Mouse (Mus musculus): Measurements from ENCODE around the gene Cap1. TPM values are rescaled to one million over a fixed set of nuclear protein-coding genes. Genes with fewer than 3 reads are reported as not detected.

Gene Cap1
- 122 and 132 TPM in 2 replicates for total RNA-seq (2014; fragmentation: Nextera tagmentation)
- 132 and 157 TPM in 2 replicates for total RNA-seq (2017)

DNA sequence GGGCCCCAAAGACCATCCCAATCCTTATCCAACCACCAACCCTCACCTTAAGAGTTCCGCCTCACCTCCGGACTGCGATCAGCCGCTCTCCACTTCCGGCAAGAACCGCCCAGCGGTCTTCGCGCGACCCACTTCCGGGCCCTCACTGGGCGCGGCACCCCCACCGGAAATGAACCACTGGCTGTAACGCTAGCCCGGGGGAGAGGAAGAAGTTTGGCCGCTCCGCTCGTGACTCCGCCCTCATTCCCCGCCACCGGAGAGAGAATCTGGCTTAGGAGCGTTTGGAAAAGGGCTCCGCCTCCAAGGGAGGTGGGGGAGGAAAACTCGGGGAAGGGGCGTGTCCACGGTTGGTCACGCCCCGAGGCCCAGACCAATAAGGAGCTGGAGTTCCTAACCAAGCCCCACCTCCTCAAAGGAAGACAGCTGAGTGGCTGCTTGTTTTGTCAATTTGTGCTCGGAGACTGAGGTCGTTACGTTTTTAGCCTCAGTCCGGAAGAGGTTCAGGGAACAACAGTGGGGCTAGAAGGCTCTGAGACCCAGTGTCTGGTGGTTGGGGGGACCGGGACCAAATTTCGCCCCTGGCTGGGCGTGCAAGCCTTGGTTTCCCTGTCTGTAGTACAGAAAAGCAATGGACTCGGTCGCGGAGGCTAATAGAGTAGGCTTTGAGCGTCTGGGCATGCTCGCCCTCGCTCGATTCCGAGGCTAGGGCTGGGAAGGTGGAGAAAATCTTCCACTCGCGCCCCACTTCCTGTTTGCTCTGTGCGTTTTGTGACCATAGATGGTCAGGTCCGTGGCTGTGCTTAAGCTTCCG is at the start of gene Cap1:
TSS of gene Cap1 (minus strand) at position 289 of the 811 bp plus-strand sequence.
- peak; percentile 73 for ATAC-seq (replicated peaks; ENCODE audit: poor library complexity, severe bottlenecking)

DNA sequence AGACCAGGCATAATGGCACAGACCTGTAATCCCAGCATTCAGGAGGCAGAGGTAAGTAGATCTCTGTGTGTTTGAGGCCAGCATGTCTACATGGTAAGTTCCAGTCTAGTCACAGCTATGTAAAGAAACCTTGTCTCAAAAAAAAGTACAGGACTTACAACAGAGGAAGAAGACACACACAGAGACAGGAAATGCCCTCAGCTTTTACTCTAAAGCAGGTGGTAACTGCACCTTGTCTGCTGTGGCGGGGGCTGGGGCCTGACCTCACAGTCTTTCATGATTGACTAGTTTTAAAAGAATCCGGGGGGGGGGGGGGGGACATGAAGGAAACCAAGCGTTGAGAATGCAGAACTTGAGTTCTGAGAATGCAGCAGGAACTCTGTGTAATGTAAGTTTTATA is 48.0 kb upstream of the Cap1 start:
- ATAC-seq (replicated peaks; ENCODE audit: poor library complexity, severe bottlenecking) = peak; percentile 56

DNA sequence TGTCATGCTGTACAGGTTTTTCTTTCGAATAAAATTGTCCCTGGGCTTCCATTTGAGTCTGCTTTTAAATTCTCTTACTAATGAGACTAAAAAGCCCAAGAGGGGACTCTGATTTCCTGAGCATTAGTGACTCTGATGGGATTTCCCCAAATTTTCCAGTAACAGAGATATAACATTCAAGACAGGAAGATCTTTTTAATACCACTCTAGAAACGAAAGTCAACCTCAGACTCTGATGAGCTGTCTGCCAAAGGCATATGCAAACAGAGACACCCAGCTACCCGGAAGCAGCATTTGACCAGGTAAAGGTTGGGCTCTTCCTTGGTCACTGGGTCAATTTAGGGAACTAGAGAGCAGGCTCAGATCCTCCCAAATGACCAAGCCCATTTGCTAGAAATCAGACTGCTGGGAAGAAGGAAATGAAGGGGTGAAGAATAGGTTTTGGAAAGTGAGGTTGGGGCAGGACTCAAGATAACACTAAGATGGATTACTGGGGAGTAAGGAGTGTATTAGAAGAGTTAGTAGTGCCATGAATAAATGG is 47.3 kb upstream of the Cap1 start:
- no peak for ATAC-seq (replicated peaks; ENCODE audit: poor library complexity, severe bottlenecking)

DNA sequence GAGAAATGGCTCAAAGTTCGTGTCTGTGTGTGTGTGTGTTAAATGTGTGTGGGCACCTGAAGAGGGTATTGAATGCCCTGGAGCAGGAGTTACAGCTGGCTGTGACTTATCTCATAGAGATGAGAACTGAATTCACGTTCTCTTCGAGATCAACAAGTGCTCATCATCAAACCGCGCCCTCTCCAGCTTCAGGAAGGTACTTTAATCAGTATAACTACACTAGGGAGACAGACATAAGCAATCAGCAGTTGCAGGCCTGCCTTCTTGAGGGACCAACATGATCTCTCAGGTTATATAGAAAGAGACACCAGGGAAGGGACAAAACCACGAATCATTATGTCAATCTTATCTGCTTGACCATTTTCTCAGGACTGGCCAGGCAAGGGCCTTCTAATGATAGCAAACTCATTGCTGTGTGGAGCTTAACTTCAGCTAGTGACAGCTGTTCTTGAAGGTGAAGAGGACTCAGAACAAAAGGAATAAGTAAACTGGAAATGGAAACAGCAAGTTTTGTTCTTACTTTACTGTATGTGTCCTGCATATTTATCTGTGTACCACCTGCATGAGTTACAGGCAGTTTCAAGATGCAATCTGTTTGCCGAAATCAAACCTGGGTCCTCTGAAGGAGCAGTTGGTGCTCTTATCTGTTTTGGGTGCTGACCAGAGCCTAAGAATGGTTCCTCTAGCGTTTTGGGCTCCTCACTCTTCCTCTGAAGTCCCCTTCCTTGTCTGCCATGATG is 46.6 kb upstream of the Cap1 start:
- ATAC-seq (replicated peaks; ENCODE audit: poor library complexity, severe bottlenecking) = no peak

DNA sequence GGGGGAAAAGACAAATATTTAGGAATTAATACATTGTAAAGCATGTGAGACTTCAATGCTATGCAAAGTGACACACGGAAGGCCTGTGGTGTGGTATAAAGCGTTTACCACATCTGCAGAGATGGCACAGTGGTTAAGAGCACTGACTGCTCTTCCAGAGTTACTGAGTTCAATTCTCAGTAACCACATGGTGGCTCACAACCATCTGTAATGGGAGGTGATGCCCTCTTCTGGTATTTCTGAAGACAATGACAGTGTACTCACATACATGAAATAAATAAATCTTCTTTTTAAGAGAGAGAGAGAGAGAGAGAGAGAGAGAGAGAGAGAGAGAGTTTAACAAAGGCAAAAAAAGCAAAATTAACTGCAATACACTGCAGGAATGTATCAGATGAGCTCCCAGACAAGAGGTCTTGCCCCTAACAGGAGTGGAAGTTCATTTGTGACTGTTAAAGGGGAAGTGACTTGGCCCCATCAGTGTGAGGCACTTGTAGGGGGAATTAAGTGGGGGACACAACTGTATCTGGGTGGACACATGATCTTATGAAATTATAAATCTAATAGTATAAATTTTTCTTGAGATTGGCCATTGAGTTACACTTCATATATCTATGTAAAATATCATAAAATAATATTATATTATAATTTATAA is 45.2 kb upstream of the Cap1 start:
- ATAC-seq (replicated peaks; ENCODE audit: poor library complexity, severe bottlenecking) = peak; percentile 66

DNA sequence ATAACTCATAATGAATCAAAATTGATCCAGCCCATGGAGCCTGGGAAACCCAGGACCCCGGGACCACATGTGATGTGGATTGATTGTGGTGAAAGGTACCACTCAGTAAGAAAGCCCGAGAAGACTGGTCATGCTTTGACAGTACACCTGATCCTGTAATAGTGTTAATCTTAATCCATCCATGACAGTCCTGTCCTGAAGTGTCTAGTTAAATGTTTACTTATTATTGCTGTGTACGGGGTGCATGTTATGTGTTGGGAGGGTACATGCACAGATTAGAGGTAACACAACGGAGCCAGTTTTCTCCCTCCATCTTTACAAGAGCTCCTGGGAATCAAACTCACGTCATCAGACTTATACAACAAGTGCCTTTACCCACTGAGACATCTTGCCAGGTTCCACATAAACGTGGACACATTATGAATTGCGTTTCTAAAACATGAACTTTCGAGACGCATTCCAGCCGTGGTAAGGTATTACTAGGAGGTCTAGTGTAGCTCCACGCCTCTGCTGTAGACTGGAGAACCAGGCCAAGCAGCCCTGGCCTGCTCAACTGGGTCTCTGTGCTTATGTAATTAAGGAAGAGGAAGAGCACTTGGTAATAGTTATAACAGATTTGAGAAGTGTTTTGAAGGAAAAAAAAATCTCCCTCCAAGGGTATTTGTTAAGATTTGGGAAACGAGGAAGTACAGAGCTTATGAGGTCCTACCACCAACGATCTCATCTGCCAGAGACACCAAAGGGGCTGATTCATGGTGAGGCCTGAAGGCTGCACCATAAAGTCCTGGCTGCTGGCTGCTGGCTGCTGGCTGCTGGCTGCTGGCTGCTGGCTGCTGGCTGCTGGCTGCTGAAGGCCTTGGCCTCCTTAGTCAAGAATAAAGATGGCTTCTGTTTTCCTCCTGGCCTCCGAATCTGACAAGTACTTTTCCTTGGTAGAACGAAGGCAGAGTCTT is 37.8 kb upstream of the Cap1 start:
- ATAC-seq (replicated peaks; ENCODE audit: poor library complexity, severe bottlenecking) = peak; percentile 79

DNA sequence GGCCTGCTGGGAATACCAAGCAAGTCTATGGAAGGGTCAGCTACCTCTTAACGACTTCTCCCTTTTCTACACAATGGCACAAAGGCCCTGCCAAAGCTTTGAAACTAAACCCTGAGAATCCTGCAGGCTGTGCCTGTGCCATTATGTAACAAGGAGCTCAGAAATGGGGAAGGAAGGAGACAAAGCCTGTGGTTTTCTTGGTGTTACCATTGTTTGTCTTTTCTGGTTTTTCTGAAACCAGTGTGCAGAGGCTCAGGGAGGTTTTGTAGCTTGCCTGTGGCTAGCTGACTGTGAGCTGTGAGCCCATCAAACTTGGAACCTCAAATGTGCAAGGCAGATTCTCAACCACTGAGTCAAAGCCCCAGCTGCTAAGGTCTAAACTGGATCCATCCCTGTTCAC is 37.0 kb upstream of the Cap1 start:
- ATAC-seq (replicated peaks; ENCODE audit: poor library complexity, severe bottlenecking) = peak; percentile 85

DNA sequence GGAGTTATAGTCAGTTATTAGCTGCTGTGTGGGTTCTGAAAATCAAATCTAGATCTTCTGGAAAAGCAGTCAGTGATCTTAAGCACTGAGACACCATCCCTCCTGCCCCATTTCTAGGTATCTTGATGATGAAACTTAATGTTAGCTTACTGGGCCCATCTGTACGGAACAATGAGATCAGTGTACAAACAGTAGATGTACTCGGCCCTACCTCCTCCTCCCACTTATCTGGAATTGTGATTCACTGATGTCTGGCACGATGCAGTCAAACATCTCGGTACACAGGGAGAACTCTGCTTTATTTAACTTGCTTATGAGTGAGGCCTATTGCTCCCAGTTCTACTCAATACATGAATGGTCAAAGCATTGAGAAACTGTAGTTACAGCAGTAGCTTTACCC is 30.1 kb upstream of the Cap1 start:
- no peak for ATAC-seq (replicated peaks; ENCODE audit: poor library complexity, severe bottlenecking)

DNA sequence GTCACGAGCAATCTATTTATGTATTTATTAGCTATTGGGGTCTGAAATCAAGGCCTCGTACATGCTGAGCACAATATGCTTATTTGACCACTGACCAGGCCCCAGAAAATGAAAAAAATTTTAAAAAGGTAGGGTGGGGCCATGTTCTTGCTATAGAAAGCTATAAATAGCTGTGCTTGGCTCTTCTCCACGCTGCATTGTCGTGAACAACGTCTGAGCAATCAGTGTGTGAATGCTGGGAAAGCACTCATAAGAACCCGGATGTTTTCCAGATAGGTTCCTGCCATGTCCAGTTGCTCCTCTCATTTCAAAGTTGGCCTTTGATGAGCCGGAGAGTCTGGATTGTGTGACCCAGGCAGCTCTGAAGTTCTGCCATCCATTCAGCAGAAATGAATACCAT is 28.3 kb upstream of the Cap1 start:
- no peak for ATAC-seq (replicated peaks; ENCODE audit: poor library complexity, severe bottlenecking)

DNA sequence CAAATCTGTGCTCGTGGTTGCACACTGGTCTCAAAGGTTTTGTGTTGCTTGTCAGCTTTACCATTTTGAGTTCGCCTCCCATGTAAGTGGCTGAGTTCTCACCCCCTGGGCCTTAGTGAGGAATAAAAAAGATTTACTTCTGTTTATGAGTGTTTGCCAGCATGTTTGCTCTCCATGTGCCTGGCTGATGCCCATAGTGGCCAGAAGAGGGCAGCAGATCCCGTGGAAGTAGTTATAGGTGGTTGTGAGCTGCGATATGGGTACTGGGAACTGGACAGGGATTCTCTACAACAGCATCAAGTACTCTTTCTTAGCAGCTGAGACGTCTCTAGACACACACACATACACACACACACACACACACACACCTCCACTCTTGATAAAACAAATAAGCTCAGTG is 26.8 kb upstream of the Cap1 start:
- no peak; the same call in 1 of the 2 replicates for ATAC-seq (replicated peaks; ENCODE audit: poor library complexity, severe bottlenecking)

DNA sequence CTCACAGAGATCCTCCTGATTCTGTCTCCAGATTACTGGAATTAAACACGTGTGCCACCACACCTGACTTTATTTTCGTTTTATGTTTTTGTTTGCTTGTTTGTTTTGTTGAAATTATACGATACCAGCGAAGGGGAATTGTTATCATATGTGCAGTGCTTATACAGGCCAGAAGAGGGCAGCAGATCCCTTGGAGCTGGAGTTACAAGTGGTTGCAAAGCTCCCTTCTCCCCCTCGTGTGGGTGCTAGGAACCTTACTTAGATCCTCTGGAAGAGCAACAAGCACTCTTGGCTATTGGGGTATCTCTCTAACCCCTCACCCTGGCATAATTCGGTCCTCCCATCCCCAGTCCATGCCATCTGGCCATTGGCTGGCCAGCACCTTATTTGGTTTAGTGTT is 24.7 kb upstream of the Cap1 start:
- ATAC-seq (replicated peaks; ENCODE audit: poor library complexity, severe bottlenecking) = peak; percentile 67

DNA sequence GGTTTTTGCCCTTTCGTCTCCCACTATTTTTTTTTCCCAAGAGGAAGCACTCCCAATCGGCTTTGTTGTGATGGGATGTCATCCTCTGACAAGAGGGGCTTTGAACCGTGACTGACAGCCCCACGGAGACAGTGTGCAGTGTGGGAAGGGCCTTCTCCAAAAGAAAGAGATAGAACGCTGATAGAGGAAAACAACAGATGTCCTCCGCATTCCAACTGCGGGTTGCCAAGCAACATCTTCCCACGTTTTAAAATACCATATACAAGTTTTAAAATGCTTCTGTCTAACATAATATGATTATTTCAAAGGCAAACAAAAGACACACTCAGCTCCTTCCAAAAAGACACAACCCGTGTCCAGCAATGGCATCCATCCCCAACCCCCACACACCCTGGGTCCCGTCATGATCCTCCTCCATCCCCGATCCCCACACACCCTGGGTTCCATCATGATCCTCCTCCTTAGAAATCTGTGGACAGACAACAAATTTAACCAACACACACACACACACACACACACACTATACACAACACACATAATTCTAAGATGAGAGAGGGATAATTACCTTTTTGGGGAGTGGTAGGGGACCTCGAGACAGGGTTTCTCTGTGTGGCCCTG is 23.8 kb upstream of the Cap1 start:
- ATAC-seq (replicated peaks; ENCODE audit: poor library complexity, severe bottlenecking) = no peak

DNA sequence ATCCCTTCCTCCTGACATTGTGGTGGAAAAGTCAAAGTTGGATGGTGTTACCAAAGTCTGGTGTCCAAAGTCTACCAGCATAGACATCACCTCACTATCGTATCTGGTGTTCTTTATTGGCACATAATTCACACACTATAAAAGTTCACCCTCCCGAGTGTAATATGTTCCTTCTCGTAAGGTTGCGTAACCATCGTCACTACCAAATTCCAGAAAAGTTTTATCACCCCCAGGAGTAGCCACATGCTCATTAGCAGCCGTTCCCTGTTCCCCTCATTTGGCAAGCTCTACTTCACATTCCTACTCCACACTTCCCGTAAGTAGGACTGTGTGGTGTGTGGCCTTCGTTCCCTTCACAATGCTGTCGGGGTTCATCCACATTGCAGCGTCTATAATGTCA is 19.5 kb upstream of the Cap1 start:
- no peak for ATAC-seq (replicated peaks; ENCODE audit: poor library complexity, severe bottlenecking)

DNA sequence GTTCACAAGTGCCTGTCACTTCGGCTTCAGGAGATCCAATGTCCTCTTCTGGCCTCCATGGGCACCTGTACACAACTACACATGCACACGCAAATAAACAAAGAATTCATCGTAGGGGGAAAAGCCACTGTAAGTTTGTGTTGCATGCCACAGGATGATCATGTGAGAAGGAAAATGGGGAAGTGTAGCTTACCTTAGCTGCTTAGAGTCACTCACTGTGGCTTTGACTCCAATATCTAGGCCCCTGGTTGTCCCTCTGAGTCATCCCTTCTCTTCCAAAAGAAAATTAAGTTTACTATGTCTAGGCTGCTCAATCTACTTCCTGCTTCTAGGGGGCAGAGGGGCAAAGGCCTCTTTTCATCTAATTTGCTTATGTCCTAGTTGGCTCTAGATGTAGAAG is 17.9 kb upstream of the Cap1 start:
- peak; percentile 86 for ATAC-seq (replicated peaks; ENCODE audit: poor library complexity, severe bottlenecking)

DNA sequence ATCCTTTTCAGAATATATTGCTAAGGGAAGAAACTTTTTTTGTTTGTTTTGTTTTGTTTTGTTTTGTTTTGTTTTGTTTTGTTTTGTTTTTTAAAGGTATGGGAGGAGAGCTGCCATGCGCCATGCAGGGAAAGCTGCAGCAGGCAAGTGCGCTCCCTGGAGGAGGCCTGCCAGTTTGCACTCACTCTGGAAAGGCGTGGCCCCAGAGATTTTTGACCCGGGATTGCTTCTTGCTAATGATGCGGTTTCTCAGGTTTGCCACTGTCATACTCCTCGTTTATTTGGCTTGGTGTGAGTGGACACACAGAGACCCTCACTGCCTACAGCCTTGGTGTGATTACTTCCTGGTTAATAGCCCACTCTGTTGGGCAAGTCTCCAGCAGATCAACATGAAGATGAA is 16.3 kb upstream of the Cap1 start:
- 0 out of 2 replicates have a peak, but pooled peaks have one; percentile 22 for ATAC-seq (replicated peaks; ENCODE audit: poor library complexity, severe bottlenecking)

DNA sequence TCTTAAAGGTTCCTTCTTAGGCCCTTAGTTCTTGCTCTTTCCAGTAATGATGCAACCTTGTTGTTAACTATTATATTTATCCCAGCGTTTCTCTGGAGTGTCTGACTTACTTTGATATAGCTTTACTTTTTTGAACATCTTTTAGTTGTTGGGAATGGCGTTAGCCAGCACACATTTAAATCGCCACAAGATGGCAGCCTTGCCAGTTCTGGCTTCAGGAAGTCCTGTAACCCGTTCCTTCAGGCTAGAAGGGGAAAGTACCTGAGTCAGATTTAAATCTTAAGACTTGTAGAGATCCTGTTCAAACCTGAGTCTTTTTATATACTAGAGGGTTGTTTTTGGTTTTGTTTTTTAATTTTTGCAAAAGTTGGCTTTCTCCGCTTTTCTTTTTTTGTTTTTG is 12.5 kb upstream of the Cap1 start:
- ATAC-seq (replicated peaks; ENCODE audit: poor library complexity, severe bottlenecking) = peak; percentile 72

DNA sequence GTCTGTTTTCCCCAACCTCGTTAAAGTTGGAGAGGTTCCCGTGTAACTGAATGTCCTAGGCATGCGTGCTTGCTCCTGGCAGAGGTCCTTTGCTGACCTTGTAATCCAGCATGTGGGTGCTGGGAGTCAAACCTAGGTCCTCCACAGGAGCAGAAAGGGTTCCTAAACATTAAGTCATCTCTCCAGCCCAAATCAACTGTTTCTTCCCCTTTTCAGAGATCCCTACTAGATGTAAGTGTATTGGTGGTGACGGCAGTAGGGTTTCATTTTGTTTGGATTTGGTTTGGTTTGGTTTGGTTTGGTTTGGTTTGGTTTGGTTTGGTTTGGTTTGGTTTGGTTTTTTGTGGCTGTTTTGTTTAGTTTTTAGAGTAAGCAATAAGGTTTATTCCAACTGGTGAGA is 11.9 kb upstream of the Cap1 start:
- peak; percentile 66 for ATAC-seq (replicated peaks; ENCODE audit: poor library complexity, severe bottlenecking)

DNA sequence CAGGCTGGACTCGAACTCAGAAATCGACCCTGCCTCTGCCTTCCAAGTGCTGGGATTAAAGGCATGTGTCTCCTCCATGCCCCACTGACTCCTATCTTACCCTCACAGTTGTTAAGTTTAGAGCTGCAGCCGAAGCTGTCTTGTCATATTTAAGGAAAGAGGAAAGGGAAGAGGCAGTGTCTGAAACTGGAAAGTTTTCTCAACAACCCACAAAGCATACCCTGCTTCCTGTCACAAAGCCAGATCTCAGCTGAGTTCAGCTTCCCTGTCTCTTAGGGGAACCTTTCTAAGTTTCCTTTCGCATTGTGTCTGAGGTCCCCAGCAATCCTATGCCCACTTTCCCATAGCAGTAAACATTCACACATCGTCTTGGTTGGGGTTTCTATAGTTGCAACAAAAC is 6.3 kb upstream of the Cap1 start:
- ATAC-seq (replicated peaks; ENCODE audit: poor library complexity, severe bottlenecking) = peak; percentile 92

DNA sequence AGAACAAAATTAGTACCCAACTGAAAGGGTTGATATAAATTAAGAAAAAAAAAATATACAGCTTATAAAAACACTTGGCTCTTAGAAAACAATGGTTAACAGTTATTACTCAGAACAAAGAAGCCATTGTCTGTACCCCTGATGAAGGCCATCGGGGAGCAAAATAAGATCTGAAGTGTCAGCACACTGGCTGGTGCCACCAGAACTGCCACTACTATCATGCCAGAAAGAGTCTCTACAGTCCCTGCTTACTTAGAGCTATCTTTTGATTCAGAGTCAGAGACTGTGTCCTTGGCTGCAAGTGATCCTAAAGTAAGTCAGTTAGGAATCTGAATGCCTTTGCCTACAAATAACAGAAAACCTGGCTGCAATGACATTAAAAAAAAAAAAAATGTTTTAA is 5.7 kb upstream of the Cap1 start:
- ATAC-seq (replicated peaks; ENCODE audit: poor library complexity, severe bottlenecking) = no peak

All from granulocyte monocyte progenitor cell, adult 5-6 weeks (primary cell).